Mouse (Mus musculus) liver, embryonic 16.5 days (tissue): Measurements from ENCODE around the gene Crip1. TPM values are rescaled to one million over a fixed set of nuclear protein-coding genes. Genes with fewer than 3 reads are reported as not detected.

Source experiments
- ATAC-seq: fragments of 200-750 bp; cut with Nextera tagmentation; 2 replicates; pipeline ENCODE4 v1.8.0; 2017; ENCODE audit warnings: low read depth, mild to moderate bottlenecking, moderate number of reproducible peaks, moderate library complexity
- H3K27ac ChIP-seq: fragments of 300-500 bp; sonication (generic); 2 replicates; pipeline ENCODE4 v1.5.1; 2014; ENCODE audit warnings: mild to moderate bottlenecking, low read length
- H3K27me3 ChIP-seq: fragments of 300-500 bp; sonication (generic); 2 replicates; pipeline ENCODE4 v1.6.1; 2014; ENCODE audit warnings: low read depth, low read length, mixed read lengths; ENCODE audit not compliant: control insufficient read depth, insufficient read depth
- H3K36me3 ChIP-seq: fragments of 300-500 bp; sonication (generic); 2 replicates; pipeline ENCODE4 v1.6.1; 2014; ENCODE audit warnings: mild to moderate bottlenecking; ENCODE audit not compliant: control insufficient read depth, insufficient read depth
- H3K4me1 ChIP-seq: fragments of 300-500 bp; sonication (generic); 2 replicates; pipeline ENCODE4 v1.6.1; 2014; ENCODE audit warnings: low read depth, low read length, mixed read lengths; ENCODE audit not compliant: control insufficient read depth
- H3K4me2 ChIP-seq: fragments of 300-500 bp; sonication (generic); 2 replicates; pipeline ENCODE4 v1.6.1; 2014; ENCODE audit warnings: low read depth, low read length, mixed read lengths
- H3K4me3 ChIP-seq: fragments of 300-500 bp; sonication (generic); 2 replicates; pipeline ENCODE4 v1.5.1; 2014; ENCODE audit warnings: low read depth, mild to moderate bottlenecking, low read length
- H3K9ac ChIP-seq: fragments of 300-500 bp; sonication (generic); 2 replicates; pipeline ENCODE4 v1.6.1; 2014; ENCODE audit warnings: low read depth, low read length
- H3K9me3 ChIP-seq: fragments of 300-500 bp; sonication (generic); replicated peaks from 2 replicates; pipeline ENCODE4 v1.6.1; 2016; ENCODE audit warnings: low read length; ENCODE audit not compliant: control insufficient read depth
- WGBS: fragments of 180-500 bp; shearing (Covaris S2); extraction: QIAGEN DNeasy Blood & Tissue Kit; methylation state at CpG from one replicate; pipeline ENCODE4 v1.1.7; 2014; ENCODE audit not compliant: insufficient replicate concordance; 5-methylcytosine and 5-hydroxymethylcytosine counted together
- polyA plus RNA-seq: library from polyadenylated mRNA; unstranded; fragments of >200 nt; fragmentation: Nextera tagmentation; extraction: Ambion mirVana; gene quantifications from 2 replicates; pipeline ENCODE4 v1.2.1, GENCODE M21; 2015

Gene Crip1
- polyA plus RNA-seq, 1 experiment from 2014 or later: 102 TPM

- no peak for ATAC-seq
- H3K4me1 ChIP-seq: peaks cover 3% of the 10 kb centered on the region; the same call in 1 of the 2 replicates
- no peaks in the 10 kb centered on the region for H3K9me3 ChIP-seq
- H3K27me3 ChIP-seq: peaks cover 19% of the 10 kb centered on the region
- H3K9ac ChIP-seq: no peak overlapping the region
- H3K27ac ChIP-seq: no peak overlapping the region
- H3K4me2 ChIP-seq: no peak overlapping the region
- no peak overlapping the region for H3K4me3 ChIP-seq
- WGBS: 55% methylated on average over 4 of the region's 4 CpGs
- no peaks in the 10 kb centered on the region for H3K36me3 ChIP-seq
Observed at GRCm38 (mm10) chr12:113181020-113181419, 34.9 kb downstream of the Crip1 start.

GRCm38 (mm10) chr12:113184945-113185344, 38.8 kb downstream of the Crip1 start:
- no peak overlapping the region for H3K9ac ChIP-seq
- H3K4me2 ChIP-seq: no peak overlapping the region
- no peak for ATAC-seq
- H3K36me3 ChIP-seq: no peaks in the 10 kb centered on the region
- H3K4me1 ChIP-seq: peaks cover 8% of the 10 kb centered on the region
- no peak overlapping the region for H3K27ac ChIP-seq
- H3K27me3 ChIP-seq: peaks cover 44% of the 10 kb centered on the region
- H3K4me3 ChIP-seq: no peak overlapping the region
- WGBS: 53% methylated on average over 5 of the region's 5 CpGs
- no peaks in the 10 kb centered on the region for H3K9me3 ChIP-seq

DNA sequence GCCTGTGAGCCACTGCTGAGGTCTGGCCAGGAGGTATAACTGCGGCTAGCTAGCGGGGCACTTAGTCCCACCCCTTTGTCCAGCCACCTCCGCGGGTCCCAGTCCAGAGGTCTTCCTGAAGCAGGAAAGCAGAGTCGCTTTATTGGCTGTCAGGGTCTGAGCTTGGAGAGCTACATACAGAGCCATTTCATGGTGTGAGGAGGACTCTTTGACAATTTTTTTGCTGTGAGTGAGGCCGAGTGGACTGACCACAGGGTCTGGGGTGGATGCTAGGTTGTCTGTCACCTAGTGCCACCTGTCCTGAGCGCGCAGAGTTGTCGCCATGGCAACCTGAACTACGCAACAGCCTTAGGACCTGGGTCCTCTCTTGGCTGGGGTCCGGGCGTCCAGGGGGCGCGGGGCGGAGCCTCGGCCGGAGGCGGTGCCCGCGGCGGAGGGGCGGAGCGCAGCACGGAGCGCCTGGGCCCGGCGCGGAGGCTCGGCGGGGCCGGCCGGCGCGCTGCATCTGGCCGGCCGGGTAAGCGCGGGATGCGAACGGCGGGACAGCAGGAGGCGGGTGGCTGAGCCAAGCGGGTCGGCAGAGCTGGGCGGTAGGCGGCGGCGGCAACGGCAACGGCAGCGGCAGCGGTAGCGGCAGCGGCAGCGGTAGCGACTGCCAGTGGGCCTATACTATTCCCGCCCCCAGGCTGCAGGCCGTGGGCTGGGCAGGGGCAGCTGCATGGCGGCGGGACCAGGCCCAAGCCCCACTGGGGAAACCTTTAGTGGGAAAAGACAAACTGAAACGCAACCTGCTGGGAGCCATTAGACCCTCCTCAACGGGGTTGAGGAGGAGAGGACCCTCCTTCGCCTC, 39.6 kb downstream of the Crip1 start, which contains the start of gene Tmem121:
Gene Tmem121, plus strand, starts transcription at position 489 of the 850 bp plus-strand sequence.
- Histone ChIP-seq H3K9me3 (no peaks in the 10 kb centered on the region), H3K4me1 (peaks cover 8% of the 10 kb centered on the region), H3K9ac (no peak within 1 kb of the TSS), H3K27me3 (peaks cover 44% of the 10 kb centered on the region), H3K36me3 (no peaks in the 10 kb centered on the region), H3K27ac (no peak within 1 kb of the TSS), H3K4me3 (peak within 1 kb of the TSS; percentile 51), H3K4me2 (peak within 1 kb of the TSS; percentile 53)
- WGBS: 2% methylated on average over 60 of the region's 63 CpGs
- ATAC-seq: no peak

- Histone ChIP-seq H3K9me3 (no peaks in the 10 kb centered on the region), H3K4me1 (peaks cover 8% of the 10 kb centered on the region), H3K4me3 (peak overlapping the region; percentile 51), H3K4me2 (peak overlapping the region; percentile 53), H3K27me3 (peaks cover 44% of the 10 kb centered on the region), H3K36me3 (no peaks in the 10 kb centered on the region), H3K9ac (no peak overlapping the region), H3K27ac (no peak overlapping the region)
- WGBS: 45% methylated on average over 12 of the region's 12 CpGs
- ATAC-seq: no peak
Observed at GRCm38 (mm10) chr12:113186326-113187010, 40.4 kb downstream of the Crip1 start.

- WGBS: 30% methylated on average over 4 of the region's 4 CpGs
- Histone ChIP-seq H3K4me1 (peaks cover 8% of the 10 kb centered on the region), H3K9ac (no peak overlapping the region), H3K36me3 (no peaks in the 10 kb centered on the region), H3K4me3 (no peak overlapping the region), H3K27me3 (peaks cover 44% of the 10 kb centered on the region), H3K27ac (no peak overlapping the region), H3K9me3 (no peaks in the 10 kb centered on the region), H3K4me2 (no peak overlapping the region; the same call in 1 of the 2 replicates)
- ATAC-seq: no peak
Observed at GRCm38 (mm10) chr12:113187011-113187375, 40.9 kb downstream of the Crip1 start.

- H3K9ac ChIP-seq: no peak overlapping the region
- H3K4me1 ChIP-seq: peaks cover 8% of the 10 kb centered on the region
- peak overlapping the region; percentile 22 for H3K4me3 ChIP-seq
- H3K36me3 ChIP-seq: no peaks in the 10 kb centered on the region
- peaks cover 44% of the 10 kb centered on the region for H3K27me3 ChIP-seq
- H3K27ac ChIP-seq: no peak overlapping the region
- ATAC-seq: peak; percentile 43; the same call in 1 of the 2 replicates
- 3% methylated on average over 56 of the region's 56 CpGs for WGBS
- H3K9me3 ChIP-seq: no peaks in the 10 kb centered on the region
- peak overlapping the region; percentile 50 for H3K4me2 ChIP-seq
Observed at GRCm38 (mm10) chr12:113187584-113188295, 41.6 kb downstream of the Crip1 start.

- Histone ChIP-seq H3K9me3 (no peaks in the 10 kb centered on the region), H3K9ac (no peak overlapping the region), H3K36me3 (no peaks in the 10 kb centered on the region), H3K4me3 (no peak overlapping the region), H3K27me3 (peaks cover 44% of the 10 kb centered on the region), H3K4me1 (peaks cover 8% of the 10 kb centered on the region), H3K27ac (no peak overlapping the region), H3K4me2 (no peak overlapping the region)
- no peak for ATAC-seq
- 78% methylated on average over 51 of the region's 51 CpGs for WGBS
Observed at GRCm38 (mm10) chr12:113188349-113189055, 42.4 kb downstream of the Crip1 start.

DNA sequence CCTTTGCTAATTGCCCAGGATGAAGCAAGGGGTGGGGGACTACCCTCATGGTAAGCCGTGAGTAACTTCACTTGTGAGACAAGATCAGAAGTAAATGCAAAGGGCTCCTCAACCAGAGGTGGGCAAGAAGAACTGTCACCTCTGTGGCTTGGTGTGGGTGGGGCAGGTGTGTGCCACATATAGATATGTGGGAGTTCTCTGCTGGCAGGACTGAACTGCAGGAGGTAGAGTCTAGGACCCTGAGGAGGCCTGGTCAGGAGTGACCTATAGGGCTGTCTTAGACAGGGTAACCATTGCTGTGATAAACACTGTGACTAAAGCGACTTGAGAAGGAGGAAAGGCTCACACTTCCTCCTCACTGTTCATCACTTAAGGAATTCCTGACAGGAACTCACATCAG, 47.3 kb downstream of the Crip1 start:
- no peak overlapping the region for H3K4me3 ChIP-seq
- ATAC-seq: no peak
- peaks cover 3% of the 10 kb centered on the region for H3K27me3 ChIP-seq
- H3K36me3 ChIP-seq: no peaks in the 10 kb centered on the region
- H3K27ac ChIP-seq: no peak overlapping the region
- 30% methylated on average over 2 of the region's 2 CpGs for WGBS
- no peak overlapping the region for H3K9ac ChIP-seq
- no peaks in the 10 kb centered on the region for H3K4me1 ChIP-seq
- no peak overlapping the region for H3K4me2 ChIP-seq
- H3K9me3 ChIP-seq: no peaks in the 10 kb centered on the region
